Mouse (Mus musculus) lung, adult 18-20 months (tissue): Measurements from ENCODE around the gene Eif3f.

Experiments
- DNase-seq, 2 experiments: peaks; one replicate each; pipeline ENCODE4 v3.0.0; 2022; ENCODE audit warnings: mixed read lengths in 2 of 2

Gene Eif3f

GRCm38 (mm10) chr7:108972273-108972672 is 38.1 kb downstream of the Eif3f start:
- no peak for DNase-seq

- DNase-seq: no peak
Measured at GRCm38 (mm10) chr7:108985934-108986708, 51.9 kb downstream of the Eif3f start.

GRCm38 (mm10) chr7:108991207-108991606 is 57.0 kb downstream of the Eif3f start:
- no peak for DNase-seq
